Mouse (Mus musculus): ENCODE data around the gene Ugt2a2. TPM values are rescaled to one million over a fixed set of nuclear protein-coding genes. Genes with fewer than 3 reads are reported as not detected.
"Not testable (repeated sequence)": the region's sequence is repeated elsewhere in the genome, so short reads cannot be mapped to it uniquely, and the experiment has no call there.

Ugt2a2 gene
- total RNA-seq, 1 experiment: not detected

DNA sequence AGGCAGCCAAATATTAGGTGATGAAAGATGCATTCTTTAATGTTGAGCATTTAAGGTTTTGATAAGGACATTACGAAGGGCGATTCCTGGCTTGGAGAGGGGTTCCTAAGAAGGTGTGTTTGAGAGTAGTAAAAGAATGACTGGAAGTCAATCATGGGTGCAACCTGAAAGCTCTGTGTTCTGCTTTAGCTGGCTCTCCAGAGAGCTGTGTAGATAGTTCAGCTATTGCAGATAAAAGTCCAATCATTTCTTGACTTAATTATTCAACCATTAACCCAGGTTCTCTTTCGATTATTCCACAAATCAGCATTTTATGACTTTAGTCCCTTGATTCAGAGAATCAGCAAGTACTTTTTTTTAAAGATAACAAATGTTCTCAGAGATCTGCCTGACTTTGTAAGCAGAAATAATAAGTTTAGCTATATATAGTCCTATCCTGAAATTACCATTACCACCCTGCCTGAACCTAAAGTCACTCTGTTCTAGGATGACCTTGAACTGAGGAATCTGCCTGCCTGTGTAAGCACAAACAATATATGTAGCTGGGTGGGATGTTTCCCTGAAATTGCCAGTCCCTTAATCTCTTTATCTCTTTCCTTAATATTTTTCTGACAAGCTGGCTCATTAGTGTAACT lies 25.7 kb downstream of the Ugt2a2 start:
- DNase-seq (ENCODE audit: low read depth, low spot score): no peak
- in situ Hi-C loops (cut with MboI; ENCODE audit: low sequenced_read_pairs in 2 of 2, unreplicated experiment in 2 of 2): no loop called here
- TF ChIP-seq CHD2 (IDR thresholded peaks at IDR 0.05; ENCODE audit: low read depth, low read length): no peak
- no peak for TF ChIP-seq MAFK (IDR thresholded peaks at IDR 0.05; ENCODE audit: insufficient read depth, low read depth, low read length)
- TF ChIP-seq ZC3H11A (IDR thresholded peaks at IDR 0.05; ENCODE audit: borderline replicate concordance, low read depth, low read length): no peak
- TF ChIP-seq HCFC1 (IDR thresholded peaks at IDR 0.05; ENCODE audit: borderline replicate concordance, insufficient read depth, low read length): no peak
- Histone ChIP-seq H3K36me3 (ENCODE audit: control insufficient read depth, insufficient read depth, low read length, poor library complexity, severe bottlenecking) (no peaks in the 10 kb centered on the region), H3K9ac (ENCODE audit: insufficient read depth, low read depth, low read length, poor library complexity, severe bottlenecking) (no peak overlapping the region), H3K27ac (ENCODE audit: insufficient read depth, low read depth, low read length, poor library complexity, severe bottlenecking) (no peak overlapping the region), H3K9me3 (ENCODE audit: control insufficient read depth, insufficient read depth, low read depth, low read length) (no peaks in the 10 kb centered on the region), H3K4me3 (ENCODE audit: insufficient read depth in 1 of 2, low read depth in 1 of 2, low read length in 2 of 2, poor library complexity in 1 of 2, severe bottlenecking in 1 of 2) (no peak overlapping the region), H3K4me1 (ENCODE audit: control insufficient read depth in 2 of 2, insufficient read depth in 2 of 2, low read length in 2 of 2, poor library complexity in 1 of 2) (peaks cover 0 to 2% of the 10 kb centered on the region in 2 experiments; a peak in 2 of 4 replicates)

DNA sequence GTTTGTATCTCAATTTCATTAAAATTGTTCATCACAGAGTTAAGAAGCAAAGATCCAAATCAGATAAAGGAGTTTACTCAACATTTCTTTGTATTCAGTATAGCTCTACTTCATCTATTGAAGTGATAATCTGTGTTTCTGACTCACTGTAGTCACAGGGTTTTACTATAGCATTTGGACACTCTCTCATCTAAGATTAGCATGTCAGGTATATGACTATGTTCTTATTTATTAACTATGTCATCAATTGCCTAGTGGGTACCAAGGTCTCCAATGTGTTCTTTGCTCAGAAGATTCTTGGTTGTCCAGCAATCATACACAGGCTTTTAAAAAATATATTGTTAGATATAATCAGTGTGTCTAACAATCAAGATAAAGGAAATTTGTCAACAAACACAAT lies 26.5 kb downstream of the Ugt2a2 start:
- TF ChIP-seq ZC3H11A (IDR thresholded peaks at IDR 0.05; ENCODE audit: borderline replicate concordance, low read depth, low read length) (no peak), HCFC1 (IDR thresholded peaks at IDR 0.05; ENCODE audit: borderline replicate concordance, insufficient read depth, low read length) (no peak), CHD2 (IDR thresholded peaks at IDR 0.05; ENCODE audit: low read depth, low read length) (no peak), MAFK (IDR thresholded peaks at IDR 0.05; ENCODE audit: insufficient read depth, low read depth, low read length) (no peak), ZNF384 (IDR thresholded peaks at IDR 0.05; ENCODE audit: low read depth, low read length) (no peak)
- no peaks in the 10 kb centered on the region for H3K36me3 ChIP-seq (ENCODE audit: control insufficient read depth, insufficient read depth, low read length, poor library complexity, severe bottlenecking)
- H3K27ac ChIP-seq (ENCODE audit: insufficient read depth, low read depth, low read length, poor library complexity, severe bottlenecking): no peak overlapping the region
- H3K4me3 ChIP-seq (ENCODE audit: insufficient read depth in 1 of 2, low read depth in 1 of 2, low read length in 2 of 2, poor library complexity in 1 of 2, severe bottlenecking in 1 of 2): no peak overlapping the region
- H3K4me1 ChIP-seq (ENCODE audit: control insufficient read depth in 2 of 2, insufficient read depth in 2 of 2, low read length in 2 of 2, poor library complexity in 1 of 2): peaks cover 0 to 2% of the 10 kb centered on the region in 2 experiments; a peak in 2 of 4 replicates
- DNase-seq (ENCODE audit: low read depth, low spot score): no peak
- in situ Hi-C loops (cut with MboI; ENCODE audit: low sequenced_read_pairs in 2 of 2, unreplicated experiment in 2 of 2): no loop called here
- no peak overlapping the region for H3K9ac ChIP-seq (ENCODE audit: insufficient read depth, low read depth, low read length, poor library complexity, severe bottlenecking)
- H3K9me3 ChIP-seq (ENCODE audit: control insufficient read depth, insufficient read depth, low read depth, low read length): no peaks in the 10 kb centered on the region

- H3K36me3 ChIP-seq (ENCODE audit: control insufficient read depth, insufficient read depth, low read length, poor library complexity, severe bottlenecking); H3K4me1 ChIP-seq (ENCODE audit: control insufficient read depth in 2 of 2, insufficient read depth in 2 of 2, low read length in 2 of 2, poor library complexity in 1 of 2); in situ Hi-C loops (cut with MboI; ENCODE audit: low sequenced_read_pairs in 2 of 2, unreplicated experiment in 2 of 2); H3K9ac ChIP-seq (ENCODE audit: insufficient read depth, low read depth, low read length, poor library complexity, severe bottlenecking); H3K27ac ChIP-seq (ENCODE audit: insufficient read depth, low read depth, low read length, poor library complexity, severe bottlenecking); H3K4me3 ChIP-seq (ENCODE audit: insufficient read depth in 1 of 2, low read depth in 1 of 2, low read length in 2 of 2, poor library complexity in 1 of 2, severe bottlenecking in 1 of 2); H3K9me3 ChIP-seq (ENCODE audit: control insufficient read depth, insufficient read depth, low read depth, low read length): not testable (repeated sequence)
- peak; percentile 15 for DNase-seq (ENCODE audit: low read depth, low spot score)
Measured at GRCm38 (mm10) chr5:87452514-87452913, 29.5 kb downstream of the Ugt2a2 start.

DNA sequence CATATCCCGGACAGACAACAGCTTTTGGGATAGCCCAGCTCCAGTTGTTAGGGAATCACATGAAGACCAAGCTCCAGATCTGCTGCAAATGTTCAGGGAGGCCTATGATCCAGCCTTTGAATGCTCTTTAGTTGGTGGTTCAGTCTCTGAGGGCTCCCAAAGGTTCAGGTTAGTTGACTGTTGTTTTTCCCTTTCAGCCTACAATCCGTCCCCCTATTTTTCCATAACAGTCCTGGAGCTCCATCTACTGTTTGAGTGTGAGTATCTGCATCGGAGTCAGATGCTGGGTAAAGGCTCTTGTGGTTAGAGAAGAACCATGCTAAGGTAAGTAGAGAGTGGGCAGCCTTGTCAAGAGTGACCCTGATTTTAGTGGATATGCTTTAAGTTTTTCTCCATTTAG lies 45.8 kb downstream of the Ugt2a2 start:
- TF ChIP-seq CHD2 (IDR thresholded peaks at IDR 0.05; ENCODE audit: low read depth, low read length): no peak
- TF ChIP-seq ZC3H11A (IDR thresholded peaks at IDR 0.05; ENCODE audit: borderline replicate concordance, low read depth, low read length): 0 out of 2 replicates have a peak, but pooled peaks have one; percentile 26
- Histone ChIP-seq H3K9me3 (ENCODE audit: control insufficient read depth, insufficient read depth, low read depth, low read length) (no peaks in the 10 kb centered on the region), H3K36me3 (ENCODE audit: control insufficient read depth, insufficient read depth, low read length, poor library complexity, severe bottlenecking) (no peaks in the 10 kb centered on the region), H3K27ac (ENCODE audit: insufficient read depth, low read depth, low read length, poor library complexity, severe bottlenecking) (no peak overlapping the region), H3K9ac (ENCODE audit: insufficient read depth, low read depth, low read length, poor library complexity, severe bottlenecking) (no peak overlapping the region), H3K4me1 (ENCODE audit: control insufficient read depth in 2 of 2, insufficient read depth in 2 of 2, low read length in 2 of 2, poor library complexity in 1 of 2) (no peaks in the 10 kb centered on the region), H3K4me3 (ENCODE audit: insufficient read depth in 1 of 2, low read depth in 1 of 2, low read length in 2 of 2, poor library complexity in 1 of 2, severe bottlenecking in 1 of 2) (no peak overlapping the region)
- in situ Hi-C loops (cut with MboI; ENCODE audit: low sequenced_read_pairs in 2 of 2, unreplicated experiment in 2 of 2): no loop called here
- DNase-seq (ENCODE audit: low read depth, low spot score): no peak

GRCm38 (mm10) chr5:87425676-87426075 lies 56.4 kb downstream of the Ugt2a2 start:
- in situ Hi-C loops (cut with MboI; ENCODE audit: low sequenced_read_pairs in 2 of 2, unreplicated experiment in 2 of 2): no loop called here
- Histone ChIP-seq H3K9ac (ENCODE audit: insufficient read depth, low read depth, low read length, poor library complexity, severe bottlenecking) (no peak overlapping the region), H3K4me3 (ENCODE audit: insufficient read depth in 1 of 2, low read depth in 1 of 2, low read length in 2 of 2, poor library complexity in 1 of 2, severe bottlenecking in 1 of 2) (no peak overlapping the region), H3K27ac (ENCODE audit: insufficient read depth, low read depth, low read length, poor library complexity, severe bottlenecking) (no peak overlapping the region), H3K9me3 (ENCODE audit: control insufficient read depth, insufficient read depth, low read depth, low read length) (no peaks in the 10 kb centered on the region), H3K4me1 (ENCODE audit: control insufficient read depth in 2 of 2, insufficient read depth in 2 of 2, low read length in 2 of 2, poor library complexity in 1 of 2) (no peaks in the 10 kb centered on the region), H3K36me3 (ENCODE audit: control insufficient read depth, insufficient read depth, low read length, poor library complexity, severe bottlenecking) (no peaks in the 10 kb centered on the region)
- TF ChIP-seq ZC3H11A (IDR thresholded peaks at IDR 0.05; ENCODE audit: borderline replicate concordance, low read depth, low read length): no peak
- TF ChIP-seq MAFK (IDR thresholded peaks at IDR 0.05; ENCODE audit: insufficient read depth, low read depth, low read length): no peak
- TF ChIP-seq HCFC1 (IDR thresholded peaks at IDR 0.05; ENCODE audit: borderline replicate concordance, insufficient read depth, low read length): no peak
- TF ChIP-seq ZNF384 (IDR thresholded peaks at IDR 0.05; ENCODE audit: low read depth, low read length): no peak
- no peak for TF ChIP-seq CHD2 (IDR thresholded peaks at IDR 0.05; ENCODE audit: low read depth, low read length)
- DNase-seq (ENCODE audit: low read depth, low spot score): no peak

DNA sequence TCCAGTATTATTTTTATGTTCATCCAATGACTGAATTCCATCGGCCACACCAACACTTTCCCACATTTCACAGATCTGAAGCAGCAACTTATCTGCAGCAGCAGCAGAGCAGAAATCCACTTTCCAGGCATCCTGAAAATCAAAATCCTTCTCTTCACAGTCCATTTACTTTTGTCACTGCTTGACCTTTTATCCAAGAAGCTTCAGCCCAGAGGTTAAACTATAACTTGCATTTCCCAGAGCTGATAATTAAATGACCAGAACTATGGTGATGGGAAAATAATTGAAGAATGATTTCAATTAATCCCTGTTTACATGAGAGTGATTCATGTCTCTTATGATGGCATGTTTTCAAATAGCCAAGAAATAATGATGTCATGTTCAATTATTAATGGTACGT lies 58.0 kb downstream of the Ugt2a2 start, which contains the start of gene Ugt2b38:
Ugt2b38 (minus strand) TSS at position 163 of the 400 bp plus-strand sequence.
- H3K36me3 ChIP-seq (ENCODE audit: control insufficient read depth, insufficient read depth, low read length, poor library complexity, severe bottlenecking); H3K4me3 ChIP-seq (ENCODE audit: insufficient read depth in 1 of 2, low read depth in 1 of 2, low read length in 2 of 2, poor library complexity in 1 of 2, severe bottlenecking in 1 of 2); in situ Hi-C loops (cut with MboI; ENCODE audit: low sequenced_read_pairs in 2 of 2, unreplicated experiment in 2 of 2); H3K4me1 ChIP-seq (ENCODE audit: control insufficient read depth in 2 of 2, insufficient read depth in 2 of 2, low read length in 2 of 2, poor library complexity in 1 of 2); H3K9me3 ChIP-seq (ENCODE audit: control insufficient read depth, insufficient read depth, low read depth, low read length); H3K27ac ChIP-seq (ENCODE audit: insufficient read depth, low read depth, low read length, poor library complexity, severe bottlenecking); H3K9ac ChIP-seq (ENCODE audit: insufficient read depth, low read depth, low read length, poor library complexity, severe bottlenecking); DNase-seq (ENCODE audit: low read depth, low spot score): not testable (repeated sequence)

Data from ES-E14 (cell line).